Mouse (Mus musculus) olfactory bulb, adult 2 months (tissue): ENCODE data around the gene Arl15.
A peak's percentile ranks its signal among the peaks of the same experiment; 100 is the strongest.

Experiments
- CTCF ChIP-seq: fragments of 200-500 bp; IDR thresholded peaks from 2 replicates; pipeline ENCODE4 v1.5.1; 2012; ENCODE audit warnings: low read depth, mild to moderate bottlenecking, low read length, moderate library complexity; ENCODE audit not compliant: insufficient read depth
- POLR2A ChIP-seq: fragments of 200-500 bp; IDR thresholded peaks from 2 replicates; pipeline ENCODE4 v1.6.1; 2012; ENCODE audit warnings: mild to moderate bottlenecking, low read depth, low read length, moderate library complexity; ENCODE audit not compliant: insufficient read depth

- TF ChIP-seq CTCF (peak; percentile 36; the same call in 1 of the 2 replicates), POLR2A (no peak)
Measured at GRCm38 (mm10) chr13:113877420-113877819, 83.1 kb downstream of the Arl15 start.
